Mouse (Mus musculus) thymus, adult 18-20 months (tissue): ENCODE results near the gene 2900026A02Rik.

ENCODE experiments used
- DNase-seq, 2 experiments: peaks; one replicate each; pipeline ENCODE4 v3.0.0; 2022; ENCODE audit warnings: mixed read lengths in 2 of 2

Gene 2900026A02Rik

DNA sequence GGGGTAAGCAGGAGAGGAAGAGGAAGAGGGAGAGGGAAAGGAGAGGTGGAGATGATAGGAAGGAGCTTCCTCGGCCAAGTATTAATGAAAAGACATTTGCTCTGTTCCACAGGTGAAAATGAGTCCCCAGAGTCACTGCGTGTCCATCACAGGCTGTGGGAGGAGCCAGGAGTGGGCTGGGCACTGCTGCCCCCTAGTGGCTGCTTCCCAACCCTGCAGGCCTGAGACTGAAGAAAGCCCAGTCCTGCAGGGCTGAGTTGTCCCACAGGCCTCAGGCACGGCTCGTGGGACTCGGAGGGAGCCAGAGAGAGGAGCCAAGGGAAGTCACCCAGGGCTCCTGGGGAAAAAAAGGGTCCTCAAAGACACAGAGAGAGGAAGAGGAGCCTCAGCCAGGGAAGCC lies 47.7 kb downstream of the 2900026A02Rik start:
- DNase-seq, result no peak

DNA sequence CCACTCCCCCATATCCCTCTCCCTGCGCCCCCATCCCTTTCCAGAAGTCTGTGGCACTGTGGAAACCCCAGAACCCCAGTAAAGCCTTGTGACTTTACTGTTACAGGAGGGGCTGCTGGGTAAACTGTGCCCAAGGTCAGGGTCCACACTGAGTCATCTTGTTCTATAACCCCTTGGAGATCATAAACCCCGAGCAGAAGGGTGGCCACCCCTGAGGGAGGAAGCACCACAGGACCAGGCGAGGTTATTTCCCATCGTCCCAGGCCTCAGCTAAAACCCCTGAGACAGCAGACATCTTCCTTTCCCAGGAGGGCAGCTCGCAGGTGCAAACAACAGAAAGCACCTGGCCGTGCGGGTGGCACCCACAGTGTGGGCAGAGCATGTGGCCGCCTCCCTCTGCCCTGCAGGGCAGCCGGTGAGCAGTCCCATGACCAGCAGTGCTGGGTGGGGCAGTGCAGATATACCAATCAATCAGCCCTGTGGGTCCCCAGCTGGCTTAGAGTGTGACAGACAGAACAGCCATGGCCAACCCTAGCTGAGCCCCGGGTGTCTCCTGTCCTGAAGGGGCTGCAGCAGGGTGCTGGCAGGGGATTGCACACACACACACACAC lies 49.0 kb downstream of the 2900026A02Rik start:
- no peak for DNase-seq

DNA sequence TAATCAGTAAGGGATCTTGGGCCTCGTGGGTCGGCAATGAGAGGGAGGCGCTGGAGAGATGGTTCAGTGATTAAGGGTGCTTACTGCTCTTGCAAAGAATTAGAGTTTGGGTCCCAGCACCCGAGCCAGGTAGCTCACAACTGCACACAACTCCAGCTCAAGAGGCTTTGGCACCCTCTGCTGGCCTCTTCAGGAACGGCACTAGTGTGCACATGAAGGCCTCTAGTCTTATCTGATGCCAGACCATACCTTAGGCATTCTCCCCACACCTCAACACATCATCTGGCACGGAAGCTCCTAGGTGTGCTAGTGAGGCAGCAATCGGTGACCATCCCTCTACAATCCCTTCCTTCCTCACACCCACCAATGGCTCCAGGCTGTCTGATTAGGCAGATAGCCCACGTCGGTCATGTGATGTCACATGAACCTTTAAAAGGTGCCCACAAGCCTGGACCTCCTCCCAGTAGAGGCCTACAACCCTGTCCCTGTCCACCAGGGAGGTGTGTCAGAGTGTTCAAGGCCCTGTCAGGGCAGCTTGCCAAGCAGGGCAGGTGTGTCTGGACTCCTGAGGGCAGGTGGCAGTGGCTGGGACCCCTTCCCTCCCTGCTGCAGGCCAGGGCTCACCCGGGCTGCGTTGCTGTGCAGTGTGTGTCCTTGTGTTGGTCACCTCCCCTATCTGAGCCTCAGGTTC lies 50.8 kb downstream of the 2900026A02Rik start:
- no peak for DNase-seq

DNA sequence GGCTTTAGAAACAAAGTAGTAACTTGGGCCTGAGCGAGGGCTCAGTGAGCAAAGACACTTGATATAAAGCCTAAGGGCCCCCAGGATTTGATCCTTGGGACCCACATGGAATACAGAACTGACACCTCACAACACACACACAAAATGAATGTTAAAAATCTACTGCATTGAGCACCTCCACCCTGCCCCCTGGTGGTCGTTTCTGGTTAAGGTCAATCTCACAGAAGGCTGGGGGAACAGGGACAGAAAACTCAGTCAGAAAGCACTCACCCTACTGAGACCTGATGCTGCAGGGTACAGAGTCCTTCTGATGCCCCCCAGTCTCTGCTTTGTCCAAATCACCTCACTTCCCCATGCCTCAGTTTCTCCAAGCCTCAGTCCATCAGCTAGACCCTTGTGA lies 53.3 kb downstream of the 2900026A02Rik start:
- DNase-seq, result no peak

DNA sequence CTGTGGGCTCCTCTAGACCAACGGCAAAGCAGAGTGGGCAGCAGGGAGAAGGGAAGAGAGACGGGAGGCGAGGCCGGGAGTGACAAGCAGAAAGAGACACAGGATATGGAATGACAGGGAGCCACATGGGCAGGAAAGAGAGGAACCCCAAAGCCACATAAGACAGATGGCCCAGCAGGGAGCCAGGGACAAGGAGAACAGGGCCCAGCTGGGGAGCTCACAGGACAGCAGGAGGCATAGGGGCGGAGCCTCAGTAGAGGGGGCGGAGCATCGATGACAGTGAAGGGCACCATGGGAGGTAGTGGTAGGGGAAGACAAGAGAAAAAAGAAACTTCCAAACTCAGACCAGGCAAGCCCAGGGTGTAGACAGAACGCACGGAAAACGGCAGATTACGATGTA lies 55.6 kb downstream of the 2900026A02Rik start:
- no peak for DNase-seq

DNA sequence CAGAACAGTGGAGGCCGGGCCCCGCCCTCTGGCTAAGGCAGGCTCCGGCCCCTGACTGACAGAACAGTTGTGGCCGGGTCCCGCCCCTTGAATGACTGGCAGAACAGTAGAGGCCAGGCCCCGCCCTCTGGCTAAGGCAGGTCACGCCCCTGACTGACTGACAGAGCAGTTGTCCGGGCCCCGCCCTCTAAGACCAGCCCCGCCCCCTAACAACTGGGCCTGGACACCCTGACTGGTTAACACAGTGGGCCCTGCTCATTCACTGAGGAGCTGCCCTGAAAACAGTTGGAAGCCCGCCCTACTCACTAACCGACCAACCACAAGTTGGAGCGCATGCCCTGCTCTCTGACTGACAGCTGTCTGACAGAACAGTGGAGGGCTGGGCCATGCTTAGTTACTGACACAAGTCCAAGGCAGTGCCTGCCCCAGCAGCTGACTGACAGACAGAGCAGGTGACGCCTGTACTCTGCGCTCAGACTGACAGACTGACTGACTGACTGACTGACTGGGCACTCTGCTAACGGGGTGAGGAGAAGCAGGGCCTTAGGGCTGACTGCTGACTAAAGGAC lies 56.1 kb downstream of the 2900026A02Rik start:
- DNase-seq, result peak in 1 of 2 experiments; percentile 22

DNA sequence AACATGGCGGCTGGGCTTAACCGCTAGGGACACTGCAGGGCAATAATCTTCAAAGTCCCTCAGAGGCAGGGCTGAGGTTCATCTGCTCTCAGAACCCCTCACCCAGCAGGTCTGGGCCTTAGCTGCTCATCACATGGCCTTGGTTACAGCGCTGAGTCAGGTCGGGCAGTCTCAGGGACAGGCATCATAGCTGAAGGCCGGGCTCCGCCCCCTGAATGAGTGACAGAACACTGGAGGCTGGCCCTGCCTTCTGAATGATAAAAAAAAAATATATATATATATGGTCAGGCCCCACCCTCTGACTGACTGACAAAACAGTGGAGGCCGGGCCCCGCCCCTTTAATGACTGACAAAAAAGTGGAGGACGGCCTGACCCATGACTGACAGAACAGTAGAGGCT lies 56.6 kb downstream of the 2900026A02Rik start:
- no peak for DNase-seq

DNA sequence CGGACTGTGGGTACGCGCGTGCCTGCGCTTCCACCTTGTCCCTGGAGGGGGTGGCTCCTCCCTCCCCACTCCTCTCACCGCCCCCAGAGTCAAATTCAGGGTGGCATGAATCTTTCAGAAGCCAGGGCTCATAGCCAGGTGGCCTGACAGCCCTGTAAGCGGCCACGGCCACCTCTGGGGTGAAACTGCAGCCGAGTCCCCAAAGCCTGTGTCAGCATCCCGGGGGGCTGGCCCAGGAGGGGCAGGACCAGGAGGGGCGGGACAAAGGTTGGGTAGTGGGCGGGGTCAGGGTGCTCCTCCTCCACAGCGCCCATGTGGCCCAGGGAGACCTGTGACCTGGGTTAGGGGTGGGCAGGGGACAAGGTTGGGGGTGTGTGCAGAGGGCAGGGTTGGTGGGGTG lies 57.9 kb downstream of the 2900026A02Rik start:
- DNase-seq, result no peak

DNA sequence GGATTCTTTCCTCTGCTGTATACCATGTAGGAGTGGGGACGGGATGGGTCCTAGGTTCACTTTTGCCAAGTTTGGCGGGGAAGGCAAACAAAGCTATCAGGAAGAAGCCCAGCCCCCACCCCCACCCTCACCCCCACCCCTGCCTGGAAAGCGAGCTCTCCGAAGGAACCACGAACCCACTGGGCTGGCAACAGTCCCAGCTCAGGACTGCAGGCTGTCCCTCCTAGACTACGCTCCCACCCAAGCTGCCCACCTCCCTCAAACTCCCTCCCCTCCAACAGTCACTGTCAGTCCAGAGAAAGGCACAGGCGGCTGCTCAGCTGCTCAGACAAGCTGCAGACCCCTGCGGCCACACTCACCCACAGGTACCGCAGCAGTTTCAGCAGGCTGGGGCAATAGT lies 58.3 kb downstream of the 2900026A02Rik start:
- no peak for DNase-seq

DNA sequence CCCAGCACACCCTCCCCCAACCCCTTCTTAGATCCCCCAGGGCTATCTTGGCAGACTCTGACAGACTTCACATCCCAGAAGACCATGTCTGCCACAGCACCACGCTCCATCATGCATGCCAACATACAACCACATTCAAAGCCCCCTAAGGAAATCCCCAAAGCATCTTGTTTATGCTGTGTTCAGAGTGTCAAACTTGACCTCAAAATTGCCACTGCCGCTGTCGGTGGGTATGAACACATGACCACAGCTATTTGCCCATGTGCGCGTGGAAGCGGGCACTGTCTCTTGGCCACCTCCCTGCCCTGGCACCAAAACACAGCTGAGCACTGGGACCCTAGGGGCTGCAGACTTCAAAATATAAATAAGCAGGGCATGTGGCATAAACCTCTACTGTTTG lies 59.5 kb downstream of the 2900026A02Rik start:
- no peak for DNase-seq

DNA sequence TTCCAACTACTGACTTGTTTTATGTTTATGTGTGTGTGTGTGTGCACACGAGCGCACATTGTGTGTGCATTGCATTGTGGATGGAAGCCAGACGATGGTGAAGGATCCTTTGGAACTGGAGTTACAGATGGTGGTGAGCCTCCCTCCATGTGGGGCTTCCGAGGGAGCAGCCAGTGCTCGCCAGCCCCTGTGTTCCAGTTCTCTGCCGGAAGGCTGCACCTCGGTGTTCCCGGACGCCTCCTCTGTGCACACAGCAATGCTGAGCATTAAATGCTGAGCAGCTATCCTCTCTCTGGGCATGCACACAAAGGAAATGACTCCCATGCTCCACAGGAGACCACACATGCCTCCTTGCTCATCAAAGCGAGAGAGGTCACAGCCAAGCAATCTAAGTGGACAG lies 60.7 kb downstream of the 2900026A02Rik start:
- no peak for DNase-seq

DNA sequence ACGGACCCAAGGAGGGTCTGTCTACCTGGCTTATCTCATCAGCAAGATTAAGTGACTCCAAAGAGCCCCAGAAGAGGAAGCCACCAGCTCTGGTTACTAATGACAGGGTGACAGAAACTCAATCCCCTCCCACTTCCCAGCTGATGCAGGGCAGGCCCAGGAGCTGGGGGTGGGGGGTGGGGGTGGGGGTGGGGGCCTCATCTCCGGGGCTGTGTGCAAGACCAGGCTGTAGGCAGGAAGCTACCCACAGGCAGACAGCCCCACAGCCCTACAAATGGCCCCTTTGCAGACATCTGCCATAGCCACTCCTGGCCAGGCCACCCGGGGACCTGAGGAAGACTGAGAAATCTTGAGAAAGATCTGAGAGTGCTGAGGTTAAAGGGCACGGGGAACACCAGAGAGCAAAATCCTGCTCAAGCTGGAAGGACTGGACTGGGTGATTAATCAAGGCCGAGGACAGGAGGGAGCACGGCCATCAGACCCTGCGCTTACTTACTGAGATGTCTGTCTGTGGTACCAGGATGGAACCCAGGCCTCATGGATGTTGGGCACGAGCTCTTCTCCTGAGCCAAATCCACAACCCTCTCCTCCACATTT lies 62.2 kb downstream of the 2900026A02Rik start:
- DNase-seq, result no peak

DNA sequence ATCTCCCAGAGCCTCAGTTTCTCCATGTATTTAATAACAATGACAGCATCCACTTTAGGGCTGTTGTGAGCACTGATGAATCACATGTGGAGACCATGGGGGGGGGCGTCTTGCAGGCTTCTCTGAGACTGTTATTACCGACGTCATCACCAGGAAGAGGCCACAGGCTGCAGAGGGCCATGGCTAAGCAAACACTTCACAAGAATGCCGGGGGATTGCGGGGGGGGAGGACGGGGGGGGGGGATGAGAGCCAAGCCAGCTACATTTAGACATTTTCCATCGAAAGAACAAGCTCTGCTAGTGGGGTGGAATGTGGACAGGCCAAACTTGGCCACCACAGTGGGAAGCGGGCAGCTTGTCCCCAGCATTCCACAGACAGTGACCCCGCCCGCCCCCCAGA lies 63.4 kb downstream of the 2900026A02Rik start:
- DNase-seq, result no peak

DNA sequence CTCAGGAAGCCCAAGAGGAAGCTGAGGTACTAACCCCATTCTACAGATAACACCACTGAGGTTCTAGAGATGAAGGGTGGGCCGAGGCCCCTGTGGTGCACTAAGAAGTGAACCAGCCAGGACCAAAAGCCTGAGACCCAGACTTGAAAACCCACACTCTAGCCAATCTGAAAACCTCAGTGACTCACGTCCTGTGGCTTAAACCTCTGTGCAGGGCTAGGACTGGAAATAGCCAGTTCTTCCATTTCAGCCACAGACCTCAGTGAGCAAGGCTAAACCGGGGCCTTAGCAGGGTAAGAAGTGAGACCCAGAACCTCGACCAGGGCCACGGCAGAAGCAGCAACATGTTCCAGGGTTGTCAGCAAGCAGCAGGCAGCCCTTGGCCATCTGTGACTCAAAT lies 64.0 kb downstream of the 2900026A02Rik start:
- no peak for DNase-seq

DNA sequence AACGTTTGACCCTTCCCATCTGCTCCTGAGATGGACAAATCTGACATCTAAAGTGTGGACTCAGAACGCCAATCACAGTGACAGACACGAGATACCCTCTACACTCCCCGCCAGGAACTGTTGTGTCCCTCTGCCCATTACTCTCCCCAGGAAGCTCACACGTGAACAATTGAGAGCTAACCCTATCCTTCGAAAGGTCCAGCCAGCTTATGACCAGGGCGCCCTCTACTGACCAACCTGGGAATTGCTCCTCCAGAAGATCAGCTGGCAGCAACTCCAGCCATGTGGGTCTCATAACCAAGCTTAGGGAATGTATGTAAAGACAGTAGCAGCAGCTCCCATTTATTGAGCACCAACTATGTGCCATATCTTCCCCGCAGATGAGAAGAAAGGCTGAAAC lies 65.9 kb downstream of the 2900026A02Rik start:
- DNase-seq, result no peak

DNA sequence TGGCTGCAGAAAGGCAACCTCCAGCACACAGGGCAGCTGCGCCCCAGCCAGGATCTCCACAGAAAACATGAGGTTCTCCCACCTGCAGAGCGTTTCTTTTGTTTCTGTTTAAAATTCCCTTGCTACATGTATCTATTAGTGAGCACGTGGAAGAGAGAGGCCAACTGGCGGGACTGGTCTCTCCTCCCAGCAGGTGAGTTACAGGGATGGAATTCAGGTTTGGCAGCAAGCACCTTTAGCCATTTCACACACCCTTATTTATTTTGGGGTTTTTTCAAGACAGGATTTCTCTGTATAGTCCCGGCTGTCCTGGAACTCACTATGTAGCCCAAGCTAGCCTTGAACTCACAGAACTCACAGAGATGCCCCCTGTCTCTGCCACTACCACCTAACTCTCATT lies 66.6 kb downstream of the 2900026A02Rik start:
- no peak for DNase-seq

DNA sequence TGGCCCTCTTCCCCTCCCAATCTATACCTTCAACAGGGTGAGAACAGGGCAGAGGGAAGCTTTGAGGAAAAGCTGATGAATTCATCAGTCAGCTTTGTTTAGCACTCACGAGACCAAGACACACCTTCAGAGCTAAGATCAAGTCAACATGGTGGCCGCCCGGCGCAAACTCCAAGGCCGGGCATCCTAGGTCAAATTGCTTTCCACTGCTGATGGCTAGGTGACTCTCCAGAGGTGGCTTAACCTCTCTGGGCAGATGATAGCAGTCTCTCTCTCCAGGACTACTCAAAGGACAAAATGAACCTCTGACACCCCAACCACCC lies 67.6 kb downstream of the 2900026A02Rik start:
- no peak for DNase-seq

DNA sequence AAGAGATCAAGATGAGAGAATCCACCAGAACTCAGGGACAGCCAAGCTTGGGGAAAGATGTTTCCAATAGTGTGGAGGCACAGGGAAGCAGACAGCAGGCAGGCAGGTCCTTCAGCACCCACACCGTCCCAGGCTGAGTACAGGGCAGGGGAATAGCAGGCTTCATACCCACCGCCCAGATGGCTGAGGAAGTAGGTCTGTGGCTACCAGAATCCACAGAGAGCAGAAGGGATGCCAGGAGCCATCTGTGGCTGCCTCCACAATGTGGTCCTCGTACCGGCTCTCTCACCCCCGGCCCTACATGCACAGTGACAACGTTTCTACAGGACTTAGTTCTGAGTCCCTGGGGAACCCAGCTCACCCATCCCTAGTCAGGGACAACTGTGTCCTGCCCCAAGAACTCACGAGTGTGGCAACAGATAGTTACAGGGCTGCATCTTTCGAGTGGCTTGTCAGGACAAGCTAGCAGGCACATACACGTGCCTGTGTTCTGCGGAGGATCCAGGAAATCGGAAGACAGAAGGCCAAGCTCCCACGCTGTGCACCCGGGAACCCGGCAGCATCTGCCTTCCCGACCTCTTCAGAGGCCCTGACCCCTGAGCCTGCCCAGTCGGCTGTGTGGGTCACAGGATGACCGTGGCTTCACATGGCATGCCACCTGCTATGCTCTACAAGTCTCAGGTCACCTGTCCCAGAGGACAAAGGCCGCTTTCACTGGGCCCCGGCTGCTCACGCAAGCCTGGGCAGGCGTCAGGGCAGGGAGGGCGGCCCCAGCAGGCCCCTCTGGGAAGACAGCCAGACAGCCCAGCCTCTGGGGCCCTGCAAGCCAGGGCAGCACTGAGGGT lies 68.2 kb downstream of the 2900026A02Rik start:
- no peak for DNase-seq

DNA sequence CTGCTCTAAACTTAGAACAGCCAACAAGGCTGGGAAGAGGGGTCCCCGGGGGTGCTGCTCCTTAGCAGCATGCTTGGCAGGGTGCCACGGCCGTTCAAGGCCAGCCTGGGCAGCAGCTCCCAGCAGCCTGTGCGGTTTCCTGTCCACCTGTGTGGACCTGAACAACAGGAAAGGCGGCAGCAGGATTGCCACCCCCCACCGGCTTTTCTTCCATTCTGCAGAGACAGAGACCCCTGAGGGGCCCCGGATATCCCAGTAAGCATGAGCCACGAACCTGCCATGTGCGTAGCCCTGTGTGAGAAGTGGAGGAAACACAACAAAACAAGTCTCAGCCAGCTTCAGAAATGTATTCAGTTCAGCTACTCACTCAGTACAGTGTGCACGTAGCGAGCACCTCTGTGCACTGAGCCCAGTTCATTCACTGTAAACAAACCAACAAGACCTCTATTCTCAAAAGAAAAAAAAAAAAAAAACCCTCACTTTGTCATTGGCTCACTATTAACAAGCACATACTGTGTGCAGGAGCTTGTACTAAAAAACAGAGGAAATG lies 69.4 kb downstream of the 2900026A02Rik start:
- no peak for DNase-seq

DNA sequence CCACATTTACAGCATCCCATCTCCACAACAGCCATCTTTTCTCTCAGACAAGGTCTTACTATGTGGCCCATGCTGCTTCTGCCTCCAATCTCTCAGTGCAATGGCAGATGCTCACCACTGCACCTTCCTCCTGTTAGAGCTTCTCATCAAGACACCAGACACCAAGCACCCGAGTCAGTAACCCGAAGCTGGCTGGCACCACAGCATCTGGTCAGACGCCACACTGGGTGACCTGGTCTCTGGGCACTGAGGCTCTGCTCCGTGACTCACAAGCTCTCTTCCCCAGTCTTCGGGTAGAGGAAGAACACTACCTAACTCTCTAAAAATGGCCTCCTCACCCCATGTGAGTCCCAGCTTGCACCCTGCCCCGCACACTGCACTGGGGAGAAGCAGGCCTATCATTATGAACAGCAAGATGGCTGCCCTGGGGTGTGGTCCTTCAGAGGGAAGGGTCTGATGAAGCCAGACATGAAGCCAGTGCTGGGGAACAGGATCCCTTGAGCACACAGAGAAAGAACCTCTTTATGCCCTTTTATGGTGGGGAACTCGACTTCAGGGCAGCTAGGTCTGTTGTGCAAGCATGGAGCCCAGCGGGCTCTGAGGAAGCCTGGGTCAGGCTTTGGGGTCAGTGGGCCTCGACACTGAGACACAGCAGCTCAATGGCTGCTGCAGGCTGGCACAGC lies 70.0 kb downstream of the 2900026A02Rik start:
- DNase-seq, result no peak

DNA sequence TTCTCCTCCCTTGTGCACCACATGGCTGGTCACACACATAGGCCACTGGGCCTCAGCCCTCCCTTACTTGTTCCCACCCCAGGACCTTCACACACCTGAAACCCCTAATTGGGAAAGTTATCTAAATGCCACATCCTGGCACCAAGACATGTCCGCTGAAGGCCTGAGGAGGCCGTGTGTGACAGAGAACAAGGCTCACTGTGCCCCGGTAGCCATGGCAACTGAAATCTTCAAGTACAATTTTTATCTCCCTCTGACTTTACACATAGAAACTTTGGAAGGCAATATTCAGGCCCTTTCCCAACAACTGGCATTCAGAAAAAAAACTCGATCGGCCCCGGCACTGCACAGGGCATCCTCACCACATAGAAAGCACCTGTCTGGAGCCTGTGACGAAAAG lies 72.0 kb downstream of the 2900026A02Rik start:
- DNase-seq, result no peak

DNA sequence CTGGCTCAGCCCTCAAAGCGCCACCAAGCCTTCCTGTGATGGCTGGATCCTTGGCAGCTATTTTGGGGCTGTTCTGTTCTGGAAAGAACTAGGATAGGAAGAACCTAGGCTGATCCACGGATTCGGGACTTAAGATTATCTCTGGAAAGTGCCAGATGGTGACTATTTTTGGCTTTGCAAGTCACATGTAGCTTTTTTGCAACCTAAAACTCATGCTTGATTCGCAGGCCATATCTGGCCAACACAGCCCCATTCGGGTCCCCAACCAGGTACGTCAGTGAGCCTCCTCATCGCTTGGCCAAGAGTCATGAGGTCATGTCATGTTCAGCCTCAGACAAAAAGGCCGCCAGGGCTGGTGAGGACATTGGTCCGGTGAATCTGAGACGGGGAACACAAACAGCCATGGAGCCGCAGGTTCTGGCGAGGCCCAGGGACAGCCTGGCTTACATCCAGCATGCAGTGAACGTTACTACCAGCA lies 73.0 kb downstream of the 2900026A02Rik start:
- no peak for DNase-seq
